Mouse (Mus musculus): ENCODE measurements at regions not wholly inside any gene's neighbourhood (a gene's known extent, or its start where the extent isn't known, plus 50 kb on each side); places are given as distances from the start of the nearest gene placed in this dataset.

DNA sequence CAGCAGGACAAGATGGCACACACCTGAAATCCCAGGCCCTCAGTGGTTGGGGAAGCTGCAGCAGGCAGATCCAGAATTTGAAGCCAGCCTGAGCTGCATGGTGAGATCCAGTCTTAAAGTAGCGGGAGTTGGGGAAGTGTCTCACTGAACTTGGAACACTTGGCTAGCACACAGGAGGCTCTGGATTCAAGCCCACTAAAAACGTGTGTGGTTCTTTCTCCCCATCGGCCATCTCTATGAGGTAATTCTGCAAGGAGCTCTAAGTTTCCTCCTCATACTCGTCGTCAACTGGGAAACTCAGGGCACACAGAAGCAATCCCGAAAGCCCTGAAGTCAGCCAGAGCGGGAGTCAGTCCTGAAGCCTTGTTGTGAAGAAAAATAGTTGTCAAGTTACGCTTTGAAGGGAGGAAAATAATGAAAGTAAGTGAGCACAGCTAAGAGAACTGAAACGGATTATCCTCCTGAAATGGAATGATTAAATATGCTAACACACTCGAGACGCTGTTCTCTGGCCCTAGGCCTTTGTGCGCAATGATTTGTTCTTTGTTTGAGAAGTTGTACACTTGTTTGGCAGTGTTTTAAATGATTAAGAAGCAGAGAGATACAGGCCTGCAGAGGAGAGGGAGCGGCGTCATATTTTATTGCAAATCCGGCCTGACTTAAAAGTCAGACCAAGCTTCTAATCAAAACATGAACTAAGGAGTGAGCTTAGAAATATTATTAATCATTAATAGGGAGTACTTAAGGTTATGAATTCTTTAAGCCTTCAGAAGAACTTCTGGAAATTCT is 69.0 kb upstream of the Ercc4 start:
- DNase-seq (ENCODE audit: inconsistent ontology term), result no peak

DNA sequence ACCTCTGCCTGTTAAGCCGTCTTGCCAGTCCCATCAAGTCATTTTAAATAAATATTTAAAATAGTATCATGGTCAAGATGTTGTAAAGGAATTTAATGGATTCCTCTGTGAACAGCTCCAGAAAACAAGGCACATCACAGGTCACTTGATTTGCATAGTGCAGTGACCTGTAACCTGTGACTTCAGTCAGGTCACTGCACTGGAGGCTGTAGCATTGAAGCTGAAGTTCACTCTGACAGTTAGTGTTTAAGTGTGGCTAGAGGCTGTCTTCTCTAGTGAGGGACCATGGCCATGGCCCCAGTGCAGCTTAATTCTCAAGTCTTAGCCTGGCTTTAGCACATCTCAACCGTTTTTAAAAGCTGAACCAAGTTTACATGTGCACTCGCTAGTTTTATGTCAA is 68.1 kb upstream of the Ercc4 start:
- no peak for DNase-seq (ENCODE audit: inconsistent ontology term)

DNA sequence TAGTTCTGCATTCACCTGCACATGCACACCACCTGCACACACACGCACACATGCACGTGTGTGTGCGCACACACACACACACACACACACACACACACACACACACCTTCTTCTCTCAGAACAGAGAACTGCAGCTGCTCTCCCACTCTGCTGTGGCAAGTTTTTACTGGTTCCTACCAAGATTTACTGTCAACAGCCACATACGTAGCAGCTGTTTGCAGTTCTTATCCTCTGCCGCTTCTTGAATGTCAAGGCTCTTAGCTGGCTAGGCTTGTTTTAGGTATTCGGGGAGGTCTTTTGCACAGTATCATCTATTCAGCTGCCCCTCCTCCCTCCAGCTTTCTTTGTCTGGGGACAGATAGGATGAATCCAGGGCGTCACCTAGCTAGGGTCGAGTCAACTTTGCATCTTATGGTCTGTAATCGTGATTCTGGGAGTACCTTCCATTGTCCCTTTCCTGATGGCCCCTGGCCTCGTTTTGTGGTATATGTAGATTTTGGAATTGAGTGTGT is 64.3 kb upstream of the Ercc4 start:
- DNase-seq (ENCODE audit: inconsistent ontology term), result no peak

GRCm38 (mm10) chr16:13046366-13047120 is 62.9 kb upstream of the Ercc4 start:
- DNase-seq (ENCODE audit: inconsistent ontology term), result no peak

DNA sequence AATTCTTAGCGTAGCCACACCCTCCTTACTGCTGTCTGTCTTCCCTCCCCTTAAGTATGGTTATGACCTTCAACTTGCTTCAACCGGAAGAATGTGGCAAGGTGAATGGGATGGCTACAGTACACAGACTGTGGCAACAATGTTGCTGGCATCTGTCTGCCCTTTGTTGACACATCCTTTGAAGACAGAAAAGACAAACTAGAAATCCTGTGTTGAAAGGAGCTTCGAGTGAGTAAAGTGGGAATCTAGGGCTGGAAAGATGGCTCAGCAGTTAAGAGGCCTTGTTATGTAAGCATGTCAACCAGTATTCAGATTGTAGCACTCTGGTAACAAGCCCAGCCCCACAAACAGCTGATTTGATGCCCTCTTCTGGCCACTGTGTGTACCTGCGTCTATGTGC is 60.2 kb upstream of the Ercc4 start:
- DNase-seq (ENCODE audit: inconsistent ontology term), result no peak

- DNase-seq (ENCODE audit: inconsistent ontology term), result no peak
Measured at GRCm38 (mm10) chr16:13050225-13050892, 59.1 kb upstream of the Ercc4 start.

DNA sequence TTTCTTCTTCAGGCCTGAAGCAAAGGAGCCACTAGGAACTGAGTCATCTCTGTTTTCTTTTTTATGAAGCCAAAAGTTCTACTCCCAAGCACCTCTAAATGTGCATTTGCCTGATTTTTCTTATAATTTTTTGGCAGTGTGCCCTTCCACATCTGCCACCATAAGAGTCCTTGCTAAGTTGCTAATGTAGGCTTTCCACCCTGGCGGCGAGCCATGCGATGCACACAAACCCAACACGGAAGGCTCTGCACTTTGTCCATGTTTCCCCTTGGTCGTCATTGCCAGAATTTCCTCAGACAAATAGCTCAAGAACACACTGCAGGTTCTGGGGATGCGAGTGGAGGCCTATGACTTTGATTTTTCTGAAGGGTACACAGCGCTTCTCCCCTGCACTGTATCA is 54.5 kb upstream of the Ercc4 start:
- no peak for DNase-seq (ENCODE audit: inconsistent ontology term)
